Mouse (Mus musculus) megakaryocyte-erythroid progenitor cell, adult 5-6 weeks (primary cell): ENCODE results near the gene Gm17651. TPM values are rescaled to one million over a fixed set of nuclear protein-coding genes. Genes with fewer than 3 reads are reported as not detected.
A peak's percentile ranks its signal among the peaks of the same experiment; 100 is the strongest.

Experiments used
- ATAC-seq: replicated peaks from 2 replicates; pipeline ENCODE4 v1.8.0; 2016; ENCODE audit warnings: mild to moderate bottlenecking, inconsistent platforms; ENCODE audit not compliant: severe bottlenecking, poor library complexity, low FRiP score, low TSS enrichment
- total RNA-seq, 2 experiments: library from RNA; stranded (forward) in 1 of 2; stranded (reverse) in 1 of 2; fragments of 200-1000, 215-1000 nt in 1 of 2; fragments of >200 nt in 1 of 2; fragmentation: Nextera tagmentation in 1 of 2; gene quantifications; 2 replicates each; pipeline ENCODE4 v1.2.3; 2014 to 2017

Gene Gm17651
- not detected in 2 replicates for total RNA-seq (2014; fragmentation: Nextera tagmentation)
- not detected in 2 replicates for total RNA-seq (2017)

GRCm38 (mm10) chr3:97674644-97675110, at the start of gene Gm17651:
Gm17651 (minus strand) TSS chr3:97674694.
- ATAC-seq = no peak

GRCm38 (mm10) chr3:97719116-97719515, 44.6 kb upstream of the Gm17651 start:
- ATAC-seq = no peak

GRCm38 (mm10) chr3:97715922-97716321, 41.4 kb upstream of the Gm17651 start:
- ATAC-seq = no peak

- no peak for ATAC-seq
These were observed 36.4 kb upstream of the Gm17651 start for GRCm38 (mm10) chr3:97710881-97711280.

- ATAC-seq = no peak
These were observed 35.6 kb upstream of the Gm17651 start for GRCm38 (mm10) chr3:97710134-97710533.

GRCm38 (mm10) chr3:97706561-97706960, 32.1 kb upstream of the Gm17651 start:
- ATAC-seq = no peak

- no peak for ATAC-seq
These were observed 31.0 kb upstream of the Gm17651 start for GRCm38 (mm10) chr3:97705508-97705907.

- no peak for ATAC-seq
These were observed 28.1 kb upstream of the Gm17651 start for GRCm38 (mm10) chr3:97702448-97703080.

GRCm38 (mm10) chr3:97701198-97701597, 26.7 kb upstream of the Gm17651 start:
- ATAC-seq = no peak

GRCm38 (mm10) chr3:97699061-97699460, 24.6 kb upstream of the Gm17651 start:
- no peak for ATAC-seq

GRCm38 (mm10) chr3:97697291-97697690, 22.8 kb upstream of the Gm17651 start:
- ATAC-seq = no peak

GRCm38 (mm10) chr3:97696866-97697265, 22.4 kb upstream of the Gm17651 start:
- ATAC-seq = no peak

GRCm38 (mm10) chr3:97693806-97694205, 19.3 kb upstream of the Gm17651 start:
- no peak for ATAC-seq

GRCm38 (mm10) chr3:97691443-97692017, 17.0 kb upstream of the Gm17651 start:
- ATAC-seq = no peak

GRCm38 (mm10) chr3:97690590-97690989, 16.1 kb upstream of the Gm17651 start:
- no peak for ATAC-seq

- no peak for ATAC-seq
These were observed 14.8 kb upstream of the Gm17651 start for GRCm38 (mm10) chr3:97689289-97689688.

GRCm38 (mm10) chr3:97686372-97687117, 12.1 kb upstream of the Gm17651 start:
- no peak for ATAC-seq

GRCm38 (mm10) chr3:97683560-97684195, 9.2 kb upstream of the Gm17651 start:
- no peak for ATAC-seq

- ATAC-seq = no peak
These were observed 8.1 kb upstream of the Gm17651 start for GRCm38 (mm10) chr3:97682576-97682975.

- 0 out of 2 replicates have a peak, but pooled peaks have one; percentile 16 for ATAC-seq
These were observed 7.6 kb upstream of the Gm17651 start for GRCm38 (mm10) chr3:97682159-97682502.
